ENCODE assay signal across 8 mouse cellular contexts in genomic region chr8:70538024-70538579, GRCm38 (mm10). TPM values are rescaled to one million over a fixed set of nuclear protein-coding genes. Genes with fewer than 3 reads are reported as not detected.
DNase-seq lines count a peak whose midpoint lies in the region; ATAC-seq and TF ChIP-seq lines count a peak whose summit lies in the region.

No protein-coding gene starts in this region.

- H3K9ac ChIP-seq in CH12.LX (ENCODE audit: insufficient read depth, low read depth), result peak overlapping the region; percentile 47
- H3K9ac ChIP-seq in heart, embryonic 16.5 days (ENCODE audit: low read length), result peak overlapping the region; percentile 77

- no peak for TF ChIP-seq RAD21 in CH12.LX (IDR thresholded peaks at IDR 0.05; ENCODE audit: low read depth, low read length)

- no peak for ATAC-seq in heart, embryonic 16.5 days (replicated peaks; ENCODE audit: extremely low read depth, insufficient read depth, low FRiP score)

- TF ChIP-seq CTCF in CH12.LX (conservative IDR thresholded peaks at IDR 0.05 in 1 of 2, IDR thresholded peaks at IDR 0.05 in 1 of 2; ENCODE audit: low read depth in 2 of 2, low read length in 2 of 2), result no peak
- TF ChIP-seq CTCF in embryonic fibroblast, embryonic 13.5 days (IDR thresholded peaks at IDR 0.05; ENCODE audit: borderline replicate concordance, insufficient read depth, low read length), result no peak
- TF ChIP-seq CTCF in small intestine, adult 2 months (IDR thresholded peaks at IDR 0.05; ENCODE audit: extremely low read depth, insufficient read length, insufficient replicate concordance, low read depth, low read length), result no peak

- H3K4me3 ChIP-seq in CH12.LX (replicated peaks in 1 of 3; ENCODE audit: low read depth in 2 of 3, low read length in 2 of 3, poor library complexity in 1 of 3) (peak overlapping the region; percentile 48 to 94 (median 62)), macrophage (ENCODE audit: inconsistent target) (peak overlapping the region; percentile 96)
- peak overlapping the region; percentile 44 for H3K4me3 ChIP-seq in embryonic fibroblast, embryonic 13.5 days (ENCODE audit: insufficient read depth, low read length)
- peak overlapping the region; percentile 94 for H3K4me3 ChIP-seq in heart, embryonic 16.5 days (ENCODE audit: low read length)
- peak overlapping the region; percentile 69 for H3K4me3 ChIP-seq in small intestine, adult 2 months (ENCODE audit: low read depth, low read length)

- TF ChIP-seq EP300 in CH12.LX (IDR thresholded peaks at IDR 0.05; ENCODE audit: low read length), result 0 out of 2 replicates have a peak, but pooled peaks have one; percentile 22

- H3K79me2 ChIP-seq in CH12.LX (replicated peaks; ENCODE audit: control insufficient read depth, extremely low read depth, insufficient read depth, poor library complexity, severe bottlenecking) (peaks cover 29% of the 10 kb centered on the region), macrophage (ENCODE audit: inconsistent target) (peaks cover 36% of the 10 kb centered on the region)

- TF ChIP-seq POLR2A in CH12.LX (IDR thresholded peaks at IDR 0.05; ENCODE audit: low read depth, low read length), result peak; percentile 51; the same call in 1 of the 2 replicates
- no peak; the same call in 1 of the 2 replicates for TF ChIP-seq POLR2A in embryonic fibroblast, embryonic 13.5 days (IDR thresholded peaks at IDR 0.05; ENCODE audit: low read depth, low read length)
- peak; percentile 61; the same call in 1 of the 2 replicates for TF ChIP-seq POLR2A in small intestine, adult 2 months (IDR thresholded peaks at IDR 0.05; ENCODE audit: low read depth, low read length)

- peak overlapping the region; percentile 78 for H3K4me2 ChIP-seq in CH12.LX (ENCODE audit: insufficient read depth, low read depth, poor library complexity, severe bottlenecking)
- peak overlapping the region; percentile 98 for H3K4me2 ChIP-seq in heart, embryonic 16.5 days (ENCODE audit: low read depth, low read length)

- dilution Hi-C loops in CH12.LX (cut with MboI; ENCODE audit: extremely low pct_ligation_motif_present, extremely low pct_unique_long_range_greater_than_20kb, low sequenced_read_pairs), result no loop called here

- in situ Hi-C loops in CH12.LX (cut with MboI; ENCODE audit: low pct_ligation_motif_present, low pct_unique_long_range_greater_than_20kb, low sequenced_read_pairs), result no loop called here

- H3K9me3 ChIP-seq in CH12.LX (replicated peaks; ENCODE audit: low read length), result no peaks in the 10 kb centered on the region
- no peaks in the 10 kb centered on the region for H3K9me3 ChIP-seq in heart, embryonic 16.5 days (replicated peaks; ENCODE audit: control insufficient read depth, low read length)

- H3K27me3 ChIP-seq in CH12.LX (replicated peaks), result no peaks in the 10 kb centered on the region
- no peaks in the 10 kb centered on the region for H3K27me3 ChIP-seq in heart, embryonic 16.5 days (ENCODE audit: control insufficient read depth, insufficient read depth, low read length)
- H3K27me3 ChIP-seq in small intestine, adult 2 months (ENCODE audit: control insufficient read depth, insufficient read depth, low read length), result no peaks in the 10 kb centered on the region

- H3K36me3 ChIP-seq in CH12.LX (replicated peaks in 1 of 2; ENCODE audit: control insufficient read depth in 1 of 2, insufficient read depth in 1 of 2, low read length in 1 of 2) (peaks cover 34 to 54% of the 10 kb centered on the region in 2 experiments), macrophage (ENCODE audit: inconsistent target) (peaks cover 20% of the 10 kb centered on the region; the same call in 1 of the 2 replicates)
- H3K36me3 ChIP-seq in heart, embryonic 16.5 days (ENCODE audit: control insufficient read depth, insufficient read depth), result peaks cover 23% of the 10 kb centered on the region
- peaks cover 25% of the 10 kb centered on the region for H3K36me3 ChIP-seq in small intestine, adult 2 months (ENCODE audit: control insufficient read depth, insufficient read depth, low read length)

- H3K4me1 ChIP-seq in CH12.LX (ENCODE audit: control insufficient read depth in 1 of 2, insufficient read depth in 2 of 2), result peaks cover 9 to 36% of the 10 kb centered on the region in 2 experiments
- peaks cover 3% of the 10 kb centered on the region; the same call in 1 of the 2 replicates for H3K4me1 ChIP-seq in embryonic fibroblast, embryonic 13.5 days (ENCODE audit: control insufficient read depth, insufficient read depth, low read length)
- H3K4me1 ChIP-seq in heart, embryonic 16.5 days (ENCODE audit: control insufficient read depth, insufficient read depth, low read length), result peaks cover 22% of the 10 kb centered on the region
- peaks cover 10% of the 10 kb centered on the region; the same call in 1 of the 2 replicates for H3K4me1 ChIP-seq in small intestine, adult 2 months (ENCODE audit: control insufficient read depth, insufficient read depth, insufficient read length, low read length)

- 14% methylated on average over 24 of the region's 24 CpGs for WGBS in heart, embryonic 16.5 days
- 8% methylated on average over 24 of the region's 24 CpGs for WGBS in macrophage (ENCODE audit: missing documents)
- 7% methylated on average over 24 of the region's 24 CpGs for WGBS in small intestine, adult 2 months

- peak overlapping the region; percentile 40 for H3K27ac ChIP-seq in CH12.LX (ENCODE audit: insufficient read depth, low read depth)
- H3K27ac ChIP-seq in embryonic fibroblast, embryonic 13.5 days (ENCODE audit: insufficient read depth, low read length), result peak overlapping the region; percentile 23
- H3K27ac ChIP-seq in heart, embryonic 16.5 days (ENCODE audit: low read length), result peak overlapping the region; percentile 99
- peak overlapping the region; percentile 91 for H3K27ac ChIP-seq in macrophage
- peak overlapping the region; percentile 89 for H3K27ac ChIP-seq in small intestine, adult 2 months (ENCODE audit: insufficient read depth, low read depth, low read length)

- DNase-seq in CH12.LX (ENCODE audit: extremely low read depth), result peak; percentile 83
- peak; percentile 84 for DNase-seq in adrenal gland, postnatal 14 days
- DNase-seq in kidney, postnatal 25 days, result peak; percentile 73 to 87
- no peak for DNase-seq in frontal cortex, adult 2 months (ENCODE audit: extremely low spot score in 1 of 2, low spot score in 1 of 2)

RNA-seq across cellular contexts. Expression of gene Ell, which starts 1.2 kb away (rescaled TPM):
- total RNA-seq in CH12.LX (2012; rRNA removed), result 9.8 TPM in 2 replicates
- 6.4 and 6.5 TPM in 2 replicates for total RNA-seq in CH12.LX (2014; rRNA removed)
- 14.0 and 17.9 TPM in 2 replicates for polyA plus RNA-seq in CH12.LX (2012; ENCODE audit: insufficient read length, low read depth)
- 22.4 and 22.9 TPM in 2 replicates for total RNA-seq in adrenal gland, postnatal 14 days (2021)
- polyA plus RNA-seq in embryonic fibroblast, embryonic 13.5 days (2011; ENCODE audit: insufficient read length, low read depth, missing spikeins), result 16.1 and 20.4 TPM in 2 replicates
- 14.0 and 15.4 TPM in 2 replicates for polyA plus RNA-seq in heart, embryonic 16.5 days (2015; fragmentation: Nextera tagmentation; extraction: Ambion mirVana)
- total RNA-seq in macrophage (2018; cell fraction: chromatin; rRNA removed), result 10 to 100 TPM in 25 of 26 experiments, 1 to 10 TPM in 1; 10.0 to 82.2 (median 37.5) TPM
- 10 to 100 TPM in 24 of 26 experiments, 1 to 10 TPM in 2; 8.3 to 29.0 (median 18.3) TPM for total RNA-seq in macrophage (2018; cell fraction: cytosol; rRNA removed)
- 10 to 100 TPM; 10.8 to 65.2 (median 25.1) TPM for total RNA-seq in macrophage (2018; cell fraction: nucleus; rRNA removed)
- 18.8 to 33.9 TPM (median 21.7 TPM) in 3 replicates for polyA plus RNA-seq in macrophage (2018)
- polyA plus RNA-seq in small intestine, adult 2 months (2012; rRNA removed), result 20.5 and 45.6 TPM in 2 replicates
- 25.1 and 25.6 TPM in 2 replicates for polyA plus RNA-seq in frontal cortex, adult 2 months (2012; rRNA removed)

RNA-seq across cellular contexts. Expression of gene Kxd1, which starts 10.3 kb away (rescaled TPM):
- 45.7 and 63.4 TPM in 2 replicates for total RNA-seq in CH12.LX (2012; rRNA removed)
- total RNA-seq in CH12.LX (2014; rRNA removed), result 67.9 and 68.0 TPM in 2 replicates
- 56.6 and 56.7 TPM in 2 replicates for polyA plus RNA-seq in CH12.LX (2012; ENCODE audit: insufficient read length, low read depth)
- 78.9 and 83.1 TPM in 2 replicates for total RNA-seq in adrenal gland, postnatal 14 days (2021)
- polyA plus RNA-seq in embryonic fibroblast, embryonic 13.5 days (2011; ENCODE audit: insufficient read length, low read depth, missing spikeins), result 35.5 and 37.0 TPM in 2 replicates
- polyA plus RNA-seq in heart, embryonic 16.5 days (2015; fragmentation: Nextera tagmentation; extraction: Ambion mirVana), result 74.4 and 77.6 TPM in 2 replicates
- total RNA-seq in macrophage (2018; cell fraction: chromatin; rRNA removed), result 10 to 100 TPM in 24 of 26 experiments, 1 to 10 TPM in 2; 8.3 to 50.5 (median 27.0) TPM
- total RNA-seq in macrophage (2018; cell fraction: cytosol; rRNA removed), result 10 to 100 TPM; 46.2 to 87.2 (median 60.2) TPM
- 10 to 100 TPM; 15.4 to 47.1 (median 25.6) TPM for total RNA-seq in macrophage (2018; cell fraction: nucleus; rRNA removed)
- 50.0 to 80.3 TPM (median 65.4 TPM) in 3 replicates for polyA plus RNA-seq in macrophage (2018)
- polyA plus RNA-seq in small intestine, adult 2 months (2012; rRNA removed), result 34.3 and 64.4 TPM in 2 replicates
- 60.6 and 61.4 TPM in 2 replicates for polyA plus RNA-seq in frontal cortex, adult 2 months (2012; rRNA removed)

RNA-seq across cellular contexts. Expression of gene Fkbp8, which starts 10.6 kb away (rescaled TPM):
- total RNA-seq in CH12.LX (2012; rRNA removed) (246 and 266 TPM in 2 replicates), CH12.LX (2014; rRNA removed) (172 and 178 TPM in 2 replicates)
- polyA plus RNA-seq in CH12.LX (2012; ENCODE audit: insufficient read length, low read depth) (176 and 178 TPM in 2 replicates), macrophage (2018) (103 to 188 TPM (median 181 TPM) in 3 replicates)
- total RNA-seq in adrenal gland, postnatal 14 days (2021), result 235 and 252 TPM in 2 replicates
- polyA plus RNA-seq in embryonic fibroblast, embryonic 13.5 days (2011; ENCODE audit: insufficient read length, low read depth, missing spikeins), result 105 and 110 TPM in 2 replicates
- polyA plus RNA-seq in heart, embryonic 16.5 days (2015; fragmentation: Nextera tagmentation; extraction: Ambion mirVana), result 273 and 275 TPM in 2 replicates
- 100 to 1,000 TPM; 130 to 375 (median 241) TPM for total RNA-seq in macrophage (2018; cell fraction: chromatin; rRNA removed)
- total RNA-seq in macrophage (2018; cell fraction: cytosol; rRNA removed), result 100 to 1,000 TPM; 162 to 236 (median 198) TPM
- 100 to 1,000 TPM; 137 to 299 (median 210) TPM for total RNA-seq in macrophage (2018; cell fraction: nucleus; rRNA removed)
- polyA plus RNA-seq in small intestine, adult 2 months (2012; rRNA removed), result 300 and 623 TPM in 2 replicates
- 560 and 609 TPM in 2 replicates for polyA plus RNA-seq in frontal cortex, adult 2 months (2012; rRNA removed)

RNA-seq across cellular contexts. Expression of gene Uba52, which starts 27.5 kb away (rescaled TPM):
- total RNA-seq in CH12.LX (2012; rRNA removed) (3,341 and 3,407 TPM in 2 replicates), CH12.LX (2014; rRNA removed) (1,091 and 1,181 TPM in 2 replicates)
- polyA plus RNA-seq in CH12.LX (2012; ENCODE audit: insufficient read length, low read depth) (1,199 and 1,372 TPM in 2 replicates), macrophage (2018) (907 to 1,116 TPM (median 1,045 TPM) in 3 replicates)
- 1,600 and 1,776 TPM in 2 replicates for total RNA-seq in adrenal gland, postnatal 14 days (2021)
- 547 and 589 TPM in 2 replicates for polyA plus RNA-seq in embryonic fibroblast, embryonic 13.5 days (2011; ENCODE audit: insufficient read length, low read depth, missing spikeins)
- 691 and 770 TPM in 2 replicates for polyA plus RNA-seq in heart, embryonic 16.5 days (2015; fragmentation: Nextera tagmentation; extraction: Ambion mirVana)
- total RNA-seq in macrophage (2018; cell fraction: chromatin; rRNA removed), result 100 to 1,000 TPM in 1 of 26 experiments, 10 to 100 TPM in 25; 15.6 to 152 (median 42.1) TPM
- 1,000 to 10,000 TPM in 13 of 26 experiments, 100 to 1,000 TPM in 13; 668 to 1,500 (median 1,029) TPM for total RNA-seq in macrophage (2018; cell fraction: cytosol; rRNA removed)
- 100 to 1,000 TPM in 21 of 26 experiments, 10 to 100 TPM in 5; 73.7 to 183 (median 129) TPM for total RNA-seq in macrophage (2018; cell fraction: nucleus; rRNA removed)
- 606 and 770 TPM in 2 replicates for polyA plus RNA-seq in small intestine, adult 2 months (2012; rRNA removed)
- 901 and 1,108 TPM in 2 replicates for polyA plus RNA-seq in frontal cortex, adult 2 months (2012; rRNA removed)

RNA-seq across cellular contexts. Expression of gene Rex1bd, which starts 31.6 kb away (rescaled TPM):
- 87.3 and 90.0 TPM in 2 replicates for total RNA-seq in CH12.LX (2012; rRNA removed)
- 43.3 and 47.8 TPM in 2 replicates for total RNA-seq in CH12.LX (2014; rRNA removed)
- polyA plus RNA-seq in CH12.LX (2012; ENCODE audit: insufficient read length, low read depth), result 38.4 and 59.9 TPM in 2 replicates
- 116 and 123 TPM in 2 replicates for total RNA-seq in adrenal gland, postnatal 14 days (2021)
- 29.9 and 46.6 TPM in 2 replicates for polyA plus RNA-seq in embryonic fibroblast, embryonic 13.5 days (2011; ENCODE audit: insufficient read length, low read depth, missing spikeins)
- polyA plus RNA-seq in heart, embryonic 16.5 days (2015; fragmentation: Nextera tagmentation; extraction: Ambion mirVana), result 122 and 129 TPM in 2 replicates
- 10 to 100 TPM in 18 of 26 experiments, 1 to 10 TPM in 8; 4.0 to 44.4 (median 19.7) TPM for total RNA-seq in macrophage (2018; cell fraction: chromatin; rRNA removed)
- 100 to 1,000 TPM in 7 of 26 experiments, 10 to 100 TPM in 19; 62.5 to 111 (median 90.4) TPM for total RNA-seq in macrophage (2018; cell fraction: cytosol; rRNA removed)
- 10 to 100 TPM in 25 of 26 experiments, 1 to 10 TPM in 1; 7.9 to 67.7 (median 32.9) TPM for total RNA-seq in macrophage (2018; cell fraction: nucleus; rRNA removed)
- 37.3 to 87.0 TPM (median 75.4 TPM) in 3 replicates for polyA plus RNA-seq in macrophage (2018)
- 137 and 244 TPM in 2 replicates for polyA plus RNA-seq in small intestine, adult 2 months (2012; rRNA removed)
- 197 and 210 TPM in 2 replicates for polyA plus RNA-seq in frontal cortex, adult 2 months (2012; rRNA removed)

Comparison
In these comparisons a context has a peak if more than half of its experiments do, and no peak if none do; other contexts are left out.
1. DNase-seq: peak in CH12.LX (single experiment), adrenal gland, postnatal 14 days (single experiment) and kidney, postnatal 25 days (2 of 2); none in frontal cortex, adult 2 months (0 of 2).
2. H3K27ac ChIP-seq: peak in every context shown above with its lines; median percentile 99 in heart, embryonic 16.5 days; 91 in macrophage; 89 in small intestine, adult 2 months; 40 in CH12.LX; 23 in embryonic fibroblast, embryonic 13.5 days.
3. H3K4me3 ChIP-seq: peak in every context shown above with its lines; median percentile 96 in macrophage; 94 in heart, embryonic 16.5 days; 69 in small intestine, adult 2 months; 62 in CH12.LX; 44 in embryonic fibroblast, embryonic 13.5 days.